Mouse (Mus musculus) embryonic facial prominence, embryonic 13.5 days (tissue): ENCODE measurements at regions not wholly inside any gene's neighbourhood (a gene's known extent, or its start where the extent isn't known, plus 50 kb on each side); places are given as distances from the start of the nearest gene placed in this dataset.
A peak's percentile ranks its signal among the peaks of the same experiment; 100 is the strongest.

Experiments
- ATAC-seq: fragments of 200-750 bp; cut with Nextera tagmentation; 2 replicates; pipeline ENCODE4 v1.8.0; 2017; ENCODE audit warnings: low read depth; ENCODE audit not compliant: insufficient number of reproducible peaks, insufficient read depth, low FRiP score, low TSS enrichment
- H3K27ac ChIP-seq: fragments of 300-500 bp; sonication (generic); 2 replicates; pipeline ENCODE4 v1.5.1; 2015; ENCODE audit warnings: moderate library complexity, mild to moderate bottlenecking, inconsistent platforms
- H3K27me3 ChIP-seq: fragments of 300-500 bp; sonication (generic); 2 replicates; pipeline ENCODE4 v1.6.1; 2015; ENCODE audit warnings: mild to moderate bottlenecking, inconsistent platforms
- H3K36me3 ChIP-seq: fragments of 300-500 bp; sonication (generic); 2 replicates; pipeline ENCODE4 v1.6.1; 2015; ENCODE audit warnings: mild to moderate bottlenecking, inconsistent platforms
- H3K4me1 ChIP-seq: fragments of 300-500 bp; sonication (generic); 2 replicates; pipeline ENCODE4 v1.6.1; 2015; ENCODE audit warnings: inconsistent platforms
- H3K4me2 ChIP-seq: fragments of 300-500 bp; sonication (generic); 2 replicates; pipeline ENCODE4 v1.6.1; 2015; ENCODE audit warnings: moderate library complexity, mild to moderate bottlenecking, inconsistent platforms
- H3K4me3 ChIP-seq: fragments of 300-500 bp; sonication (generic); 2 replicates; pipeline ENCODE4 v1.5.1; 2015; ENCODE audit warnings: mild to moderate bottlenecking, inconsistent platforms
- H3K9ac ChIP-seq: fragments of 300-500 bp; sonication (generic); 2 replicates; pipeline ENCODE4 v1.6.1; 2015; ENCODE audit warnings: mild to moderate bottlenecking, inconsistent platforms
- H3K9me3 ChIP-seq: fragments of 300-500 bp; sonication (generic); 2 replicates; pipeline ENCODE4 v1.6.1; 2016; ENCODE audit warnings: inconsistent platforms
- WGBS: fragments of 180-500 bp; shearing (Covaris S2); methylation state at CpG from one replicate; pipeline ENCODE4 v1.1.7; 2015; ENCODE audit warnings: mixed read lengths; 5-methylcytosine and 5-hydroxymethylcytosine counted together

DNA sequence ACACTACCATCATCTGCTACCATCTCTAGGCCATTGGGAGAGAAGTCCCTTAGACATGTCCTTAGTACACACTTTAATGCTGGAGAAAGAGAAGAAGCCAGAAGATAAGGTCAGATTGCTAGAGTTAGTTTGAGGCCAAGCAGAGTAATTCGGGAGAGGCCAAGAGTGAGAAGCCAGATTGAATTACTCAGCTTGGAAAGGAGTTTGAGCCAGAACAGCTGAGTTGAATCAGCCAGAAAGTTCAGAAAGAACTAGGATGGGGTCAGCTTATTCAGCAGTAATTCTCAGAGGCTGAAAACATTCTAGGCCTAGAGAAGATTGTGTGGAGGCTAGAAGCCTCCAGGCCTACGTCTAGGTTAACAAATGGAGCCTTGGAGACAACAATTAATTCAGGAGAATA is 244.2 kb upstream of the Gm12728 start:
- H3K27ac ChIP-seq = no peak overlapping the region
- 57% methylated on average over 2 of the region's 2 CpGs for WGBS

DNA sequence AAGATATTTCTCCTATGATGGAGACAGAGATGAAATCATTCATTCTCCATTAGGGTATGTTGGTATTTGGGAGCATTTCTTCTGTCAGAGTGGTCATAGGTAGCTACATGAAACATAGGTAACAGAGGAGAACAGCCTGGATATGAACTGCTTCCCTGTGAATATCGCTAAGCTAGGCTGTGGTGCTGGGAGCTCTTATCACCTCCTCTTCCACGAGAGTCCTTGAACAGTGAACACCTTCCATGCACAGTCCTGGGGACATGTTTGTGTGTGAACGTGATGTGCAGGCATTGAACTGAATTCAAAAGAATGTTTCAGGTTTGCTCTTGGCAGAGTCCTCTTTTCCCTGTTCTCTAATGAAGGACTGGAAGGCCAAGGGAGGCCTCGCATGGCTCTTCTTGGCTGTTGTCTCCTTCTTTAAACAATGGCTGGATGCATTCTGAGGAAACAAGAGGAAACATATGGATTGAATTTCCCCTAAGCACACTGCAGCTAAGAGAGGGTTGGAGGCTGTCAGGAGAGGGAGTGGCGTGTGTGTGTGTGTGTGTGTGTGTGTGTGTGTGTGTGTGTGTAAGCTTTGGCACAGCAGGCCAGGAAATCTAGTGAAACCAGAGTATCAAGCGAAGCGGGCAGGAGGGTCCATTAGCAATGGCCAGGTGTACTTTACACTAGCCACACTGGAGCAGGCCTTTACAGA is 239.8 kb upstream of the Gm12728 start:
- 34% methylated on average over 7 of the region's 7 CpGs for WGBS
- ATAC-seq = peak; percentile 69; the same call in 1 of the 2 replicates
- Histone ChIP-seq H3K27ac (peak overlapping the region; percentile 81), H3K36me3 (no peaks in the 10 kb centered on the region), H3K9me3 (peaks cover 7% of the 10 kb centered on the region; the same call in 1 of the 2 replicates), H3K4me2 (no peak overlapping the region), H3K27me3 (no peaks in the 10 kb centered on the region), H3K4me3 (no peak overlapping the region), H3K4me1 (peaks cover 17% of the 10 kb centered on the region), H3K9ac (no peak overlapping the region)

More for the DNA sequence above, 244.2 kb upstream of the Gm12728 start:
- H3K4me2 ChIP-seq = no peak overlapping the region
- peaks cover 11% of the 10 kb centered on the region; the same call in 1 of the 2 replicates for H3K9me3 ChIP-seq
- H3K36me3 ChIP-seq = no peaks in the 10 kb centered on the region
- no peak overlapping the region for H3K4me3 ChIP-seq
- H3K27me3 ChIP-seq = no peaks in the 10 kb centered on the region
- no peak overlapping the region for H3K9ac ChIP-seq
- no peak for ATAC-seq
- peaks cover 11% of the 10 kb centered on the region for H3K4me1 ChIP-seq

DNA sequence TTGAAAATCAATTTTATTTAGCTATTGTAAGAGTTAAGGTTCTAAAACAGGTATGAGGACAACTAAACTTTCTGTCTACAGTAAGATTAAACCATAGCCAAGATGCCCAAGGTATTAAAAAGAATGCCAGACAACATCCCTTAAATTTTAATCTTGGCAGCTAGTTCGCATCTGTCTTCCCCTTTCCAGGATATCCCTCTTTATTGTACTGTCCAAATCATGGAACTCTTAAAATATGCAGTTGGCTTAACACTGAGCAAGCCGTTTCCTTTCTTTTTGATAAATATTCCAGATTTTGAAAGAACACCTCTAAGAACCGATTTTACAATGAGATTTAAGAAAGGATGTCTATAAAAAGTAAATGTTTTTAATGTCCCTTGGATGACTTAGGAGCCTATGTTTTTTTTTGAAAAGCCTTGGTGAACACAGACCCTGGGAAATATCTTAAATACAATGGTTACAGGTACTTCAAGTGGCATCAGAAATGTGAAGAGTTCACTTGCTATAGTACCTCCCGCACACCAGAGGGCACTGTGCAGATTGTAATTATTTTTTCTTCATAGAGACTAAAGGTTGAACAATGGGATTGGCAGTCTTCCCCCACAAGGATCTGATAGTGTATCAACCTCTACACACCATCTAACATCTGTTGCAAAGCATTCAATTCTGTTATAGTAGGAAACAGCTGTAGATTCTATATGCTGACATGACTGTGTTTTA is 237.5 kb upstream of the Gm12728 start:
- no peaks in the 10 kb centered on the region for H3K27me3 ChIP-seq
- no peaks in the 10 kb centered on the region for H3K36me3 ChIP-seq
- no peak overlapping the region for H3K4me2 ChIP-seq
- no peak overlapping the region for H3K27ac ChIP-seq
- no peaks in the 10 kb centered on the region for H3K9me3 ChIP-seq
- ATAC-seq = no peak
- H3K9ac ChIP-seq = no peak overlapping the region
- peaks cover 17% of the 10 kb centered on the region for H3K4me1 ChIP-seq
- 94% methylated on average over 4 of the region's 4 CpGs for WGBS
- no peak overlapping the region for H3K4me3 ChIP-seq

DNA sequence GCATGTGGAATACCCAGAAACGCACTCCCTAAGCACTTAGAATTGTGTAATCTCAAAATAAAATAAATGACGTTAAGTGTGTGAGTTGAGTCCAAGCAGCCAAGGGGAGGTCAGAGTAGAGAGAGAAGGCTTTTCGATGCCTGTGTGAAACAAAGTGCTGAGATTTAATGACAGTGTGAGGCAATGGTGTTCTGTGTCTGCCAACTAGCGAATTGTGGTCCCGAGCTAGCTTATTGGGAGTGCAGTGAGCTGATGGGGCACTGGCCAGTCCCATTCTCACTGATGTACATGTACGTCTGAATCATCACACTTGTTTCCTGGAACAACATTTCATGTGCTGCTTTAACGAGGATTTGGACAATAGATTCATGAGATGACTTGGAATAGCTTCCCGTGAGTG is 234.7 kb upstream of the Gm12728 start:
- Histone ChIP-seq H3K9me3 (no peaks in the 10 kb centered on the region), H3K36me3 (no peaks in the 10 kb centered on the region), H3K27ac (no peak overlapping the region), H3K4me2 (no peak overlapping the region), H3K9ac (no peak overlapping the region), H3K4me3 (no peak overlapping the region), H3K27me3 (no peaks in the 10 kb centered on the region), H3K4me1 (peaks cover 11% of the 10 kb centered on the region)
- no peak for ATAC-seq
- 91% methylated on average over 8 of the region's 8 CpGs for WGBS

DNA sequence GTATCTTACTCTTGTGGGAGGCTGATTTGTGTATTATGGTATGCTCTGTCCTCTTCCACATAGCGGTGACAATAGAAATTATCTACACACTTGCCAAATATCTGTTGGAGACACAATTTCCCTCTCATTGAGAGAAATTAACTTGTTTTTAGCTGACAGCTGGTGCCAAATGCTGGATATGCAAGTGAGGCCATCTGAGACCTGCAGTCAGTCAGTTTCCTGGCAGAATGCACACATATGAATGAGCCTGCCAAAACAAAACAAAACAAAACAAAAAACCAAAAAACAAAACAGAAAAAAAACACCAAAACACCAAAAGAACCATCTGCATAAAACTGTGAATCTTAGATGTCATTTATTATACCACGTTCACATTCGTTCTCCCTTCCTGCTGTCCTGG is 233.7 kb upstream of the Gm12728 start:
- H3K27ac ChIP-seq = no peak overlapping the region
- no peaks in the 10 kb centered on the region for H3K36me3 ChIP-seq
- no peak overlapping the region for H3K9ac ChIP-seq
- no peak overlapping the region for H3K4me2 ChIP-seq
- H3K4me1 ChIP-seq = peaks cover 1% of the 10 kb centered on the region; the same call in 1 of the 2 replicates
- no peak overlapping the region for H3K4me3 ChIP-seq
- no peaks in the 10 kb centered on the region for H3K9me3 ChIP-seq
- 90% methylated on average over 3 of the region's 3 CpGs for WGBS
- H3K27me3 ChIP-seq = no peaks in the 10 kb centered on the region
- ATAC-seq = no peak

DNA sequence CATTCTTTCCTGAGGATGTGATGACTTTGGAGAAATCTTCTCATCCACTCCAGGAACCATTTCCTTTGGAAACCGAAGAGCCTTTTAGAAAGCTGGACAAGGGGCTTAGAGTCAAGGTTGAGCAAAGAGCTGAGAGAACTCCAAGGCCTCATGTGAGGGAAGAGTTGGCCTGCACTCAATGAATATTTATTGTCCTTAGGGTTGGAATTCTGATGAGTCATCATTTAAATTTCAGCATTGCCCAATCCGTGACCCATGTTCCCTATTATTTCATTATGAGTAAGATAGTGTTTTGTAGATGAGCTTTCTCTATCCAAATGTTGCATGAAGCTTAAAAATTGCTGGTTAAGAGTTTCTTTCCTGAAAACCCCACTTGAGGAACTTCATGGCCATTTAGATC is 232.3 kb upstream of the Gm12728 start:
- no peaks in the 10 kb centered on the region for H3K9me3 ChIP-seq
- no peak overlapping the region for H3K4me3 ChIP-seq
- no peak overlapping the region for H3K27ac ChIP-seq
- H3K27me3 ChIP-seq = no peaks in the 10 kb centered on the region
- 88% methylated on average over 2 of the region's 2 CpGs for WGBS
- no peaks in the 10 kb centered on the region for H3K4me1 ChIP-seq
- no peak for ATAC-seq
- H3K36me3 ChIP-seq = no peaks in the 10 kb centered on the region
- H3K9ac ChIP-seq = no peak overlapping the region
- no peak overlapping the region for H3K4me2 ChIP-seq

DNA sequence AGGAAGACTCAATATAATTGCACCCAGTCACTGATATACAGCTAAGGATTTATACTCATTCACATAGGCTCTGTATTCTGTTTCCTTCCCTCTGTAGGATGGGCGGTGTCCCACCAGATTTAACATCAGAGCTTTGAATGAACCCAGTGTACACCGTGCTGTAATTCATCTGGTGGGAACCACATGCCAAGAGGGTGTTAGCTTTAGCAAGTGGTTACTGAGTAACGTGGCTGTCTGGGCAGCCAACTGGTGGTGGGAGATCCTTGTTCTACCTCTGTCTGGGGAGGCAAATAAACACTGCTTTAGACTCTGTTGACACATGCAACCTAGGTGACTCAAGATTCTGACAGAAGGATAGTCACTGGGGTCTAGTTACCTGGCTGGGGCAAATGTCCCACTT is 229.6 kb upstream of the Gm12728 start:
- Histone ChIP-seq H3K4me1 (no peaks in the 10 kb centered on the region), H3K4me3 (no peak overlapping the region), H3K27me3 (no peaks in the 10 kb centered on the region), H3K27ac (no peak overlapping the region), H3K4me2 (no peak overlapping the region), H3K36me3 (no peaks in the 10 kb centered on the region), H3K9me3 (no peaks in the 10 kb centered on the region), H3K9ac (no peak overlapping the region)
- 67% methylated on average over 3 of the region's 3 CpGs for WGBS
- no peak for ATAC-seq

DNA sequence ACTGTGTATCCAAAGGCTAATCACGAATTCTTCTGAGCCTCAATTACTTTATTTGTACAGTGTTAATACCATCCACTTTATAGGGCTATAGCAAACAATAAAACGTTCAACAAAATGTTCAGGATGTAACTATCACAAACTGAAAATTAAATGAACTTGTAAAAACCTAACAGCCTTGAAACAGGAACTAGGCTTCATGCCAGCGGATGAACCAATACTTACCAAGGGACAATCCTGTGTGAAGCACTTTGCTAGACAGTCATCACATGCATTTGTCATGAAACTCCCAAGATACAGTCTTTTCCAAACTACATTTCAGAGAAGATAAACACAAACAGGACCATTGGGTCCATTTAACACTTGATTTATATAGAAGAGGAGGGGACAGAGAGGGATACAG is 228.9 kb upstream of the Gm12728 start:
- Histone ChIP-seq H3K27me3 (no peaks in the 10 kb centered on the region), H3K4me3 (no peak overlapping the region), H3K9ac (no peak overlapping the region), H3K36me3 (no peaks in the 10 kb centered on the region), H3K9me3 (no peaks in the 10 kb centered on the region), H3K4me1 (no peaks in the 10 kb centered on the region), H3K27ac (no peak overlapping the region), H3K4me2 (no peak overlapping the region)
- no peak for ATAC-seq
- WGBS = 85% methylated on average over 3 of the region's 3 CpGs

DNA sequence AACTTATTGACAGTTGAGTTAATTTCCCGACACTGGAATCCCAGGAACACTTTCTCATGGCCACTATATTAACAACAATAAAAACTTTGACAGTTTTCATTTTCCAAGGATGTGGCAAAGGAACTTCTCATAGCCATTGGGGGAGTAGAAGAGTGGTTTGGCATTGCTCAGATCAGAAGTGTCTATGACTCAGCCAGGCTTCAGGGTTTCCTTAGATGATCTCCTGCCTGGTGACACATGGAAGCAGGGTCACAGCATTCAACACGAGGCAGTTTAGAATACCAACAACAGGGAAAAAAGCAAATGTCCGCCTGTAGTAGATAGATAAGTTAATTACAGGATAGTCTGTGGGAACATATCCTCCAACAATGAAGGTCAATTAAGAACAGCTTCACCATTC is 228.1 kb upstream of the Gm12728 start:
- WGBS = 75% methylated on average over 3 of the region's 3 CpGs

DNA sequence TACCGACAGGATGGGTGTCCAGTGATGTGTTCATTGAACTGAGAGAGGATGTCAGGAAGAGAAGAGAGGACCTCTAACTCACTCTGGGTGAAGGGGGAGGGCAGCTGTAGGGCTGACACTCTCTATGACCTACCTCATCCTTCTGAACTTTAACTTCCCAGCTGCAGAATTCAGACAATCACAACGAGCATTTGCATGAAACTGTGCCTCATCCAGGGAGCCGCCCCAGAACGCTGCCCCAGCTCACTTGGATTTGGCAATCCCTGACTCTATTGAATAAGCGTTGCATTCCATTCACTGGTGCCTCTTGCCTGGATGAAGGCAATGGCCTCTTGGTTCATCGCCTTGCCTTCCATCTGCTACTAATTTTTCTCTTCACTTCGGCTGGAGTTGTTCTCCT is 223.9 kb upstream of the Gm12728 start:
- no peaks in the 10 kb centered on the region for H3K4me1 ChIP-seq
- no peaks in the 10 kb centered on the region for H3K27me3 ChIP-seq
- no peak overlapping the region for H3K4me2 ChIP-seq
- H3K9me3 ChIP-seq = no peaks in the 10 kb centered on the region
- H3K36me3 ChIP-seq = no peaks in the 10 kb centered on the region
- no peak overlapping the region for H3K27ac ChIP-seq
- H3K9ac ChIP-seq = no peak overlapping the region
- no peak overlapping the region for H3K4me3 ChIP-seq
- 72% methylated on average over 7 of the region's 7 CpGs for WGBS
- no peak for ATAC-seq

More for the DNA sequence above, 228.1 kb upstream of the Gm12728 start:
- Histone ChIP-seq H3K4me1 (no peaks in the 10 kb centered on the region), H3K4me2 (no peak overlapping the region), H3K9me3 (no peaks in the 10 kb centered on the region), H3K27ac (no peak overlapping the region), H3K27me3 (no peaks in the 10 kb centered on the region), H3K9ac (no peak overlapping the region), H3K4me3 (no peak overlapping the region), H3K36me3 (no peaks in the 10 kb centered on the region)
- ATAC-seq = no peak

DNA sequence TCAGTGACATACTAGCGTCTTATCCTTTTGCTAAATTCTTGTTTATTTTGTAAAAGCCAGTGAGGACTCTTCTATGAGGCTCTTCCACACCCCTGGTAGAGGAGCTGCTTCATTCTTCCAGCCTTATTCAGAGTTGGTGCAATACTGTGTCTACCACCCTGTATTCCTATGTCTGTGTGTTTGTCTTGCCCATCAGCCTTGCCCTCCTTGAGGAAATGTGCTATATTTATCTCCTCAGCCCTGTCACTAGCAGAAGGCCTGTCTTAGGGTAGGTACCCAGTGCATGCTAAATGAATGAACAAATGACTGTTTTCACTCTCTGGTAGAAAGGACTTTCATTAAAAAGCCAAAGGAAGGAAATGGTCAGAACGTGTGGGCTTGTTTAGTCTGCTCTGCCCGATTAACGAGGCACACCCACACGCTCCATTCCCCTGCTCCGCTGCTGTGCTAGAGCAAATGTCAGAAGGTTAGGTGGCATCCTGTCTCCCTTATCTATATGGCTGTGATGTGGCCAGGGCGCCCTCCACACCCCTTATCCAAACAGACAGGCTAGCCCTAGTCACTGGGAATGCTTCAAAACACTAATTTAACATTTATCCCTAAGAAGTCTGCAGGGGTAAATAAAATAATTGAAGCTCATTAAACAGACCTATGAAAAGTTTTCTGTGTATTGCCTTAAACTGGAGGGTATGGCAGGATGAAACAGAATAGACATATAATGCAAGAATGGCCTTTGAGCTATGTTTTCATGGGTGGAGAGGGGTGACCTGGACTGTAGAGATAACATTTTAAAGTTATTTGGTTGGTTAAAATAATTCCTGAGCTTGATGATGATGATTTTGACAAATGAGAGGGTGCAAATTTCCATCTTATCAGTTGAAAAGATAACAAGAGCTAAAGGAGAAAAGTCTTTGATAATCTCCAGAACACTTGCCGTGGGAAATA is 222.9 kb upstream of the Gm12728 start:
- H3K4me3 ChIP-seq = no peak overlapping the region
- no peaks in the 10 kb centered on the region for H3K27me3 ChIP-seq
- no peaks in the 10 kb centered on the region for H3K4me1 ChIP-seq
- no peak overlapping the region for H3K9ac ChIP-seq
- no peaks in the 10 kb centered on the region for H3K36me3 ChIP-seq
- no peak overlapping the region for H3K4me2 ChIP-seq
- no peak overlapping the region for H3K27ac ChIP-seq
- no peak for ATAC-seq
- no peaks in the 10 kb centered on the region for H3K9me3 ChIP-seq
- 74% methylated on average over 8 of the region's 8 CpGs for WGBS
